Mouse (Mus musculus): ENCODE measurements around the gene Slc39a13. TPM values are rescaled to one million over a fixed set of nuclear protein-coding genes. Genes with fewer than 3 reads are reported as not detected.
A peak's percentile ranks its signal among the peaks of the same experiment; 100 is the strongest.

Slc39a13 gene
- polyA plus RNA-seq, 1 experiment from 2014 or later: 18.9 TPM

DNA sequence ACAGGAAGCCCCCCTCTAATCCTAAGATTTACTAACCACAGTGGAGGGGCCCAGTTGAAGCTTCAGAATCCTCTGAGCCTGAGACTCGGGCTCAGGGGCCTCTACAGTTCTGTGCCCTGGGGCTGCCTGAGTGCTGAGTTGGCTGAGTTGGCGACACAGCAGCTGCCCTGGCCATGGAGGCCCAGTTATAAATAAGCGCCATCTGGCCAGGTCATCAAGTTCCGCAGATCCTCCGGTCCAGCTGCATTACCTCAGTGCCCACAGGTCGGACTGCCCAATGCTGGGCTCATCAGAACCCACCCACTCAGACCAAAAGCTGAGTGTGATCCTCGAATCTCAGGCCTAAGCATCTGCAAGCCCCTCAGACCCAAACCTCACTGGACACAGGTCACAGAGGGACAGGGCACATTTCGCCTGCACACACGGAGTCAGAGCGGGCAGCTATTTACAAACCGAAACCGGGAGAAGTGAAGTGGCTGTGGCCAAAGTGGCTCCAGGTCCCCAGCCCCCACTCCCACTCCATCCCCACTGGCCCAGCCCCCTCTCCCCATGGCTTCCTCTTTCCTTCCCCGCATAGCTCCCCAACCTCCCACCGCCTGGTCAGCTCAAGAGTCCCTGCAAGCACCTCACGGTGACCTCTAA is 14.1 kb upstream of the Slc39a13 start:
- Histone ChIP-seq H3K27ac (ENCODE audit: low read depth, low read length) (no peak overlapping the region), H3K9ac (ENCODE audit: low read length) (no peak overlapping the region)
- ATAC-seq (ENCODE audit: low FRiP score): no peak

DNA sequence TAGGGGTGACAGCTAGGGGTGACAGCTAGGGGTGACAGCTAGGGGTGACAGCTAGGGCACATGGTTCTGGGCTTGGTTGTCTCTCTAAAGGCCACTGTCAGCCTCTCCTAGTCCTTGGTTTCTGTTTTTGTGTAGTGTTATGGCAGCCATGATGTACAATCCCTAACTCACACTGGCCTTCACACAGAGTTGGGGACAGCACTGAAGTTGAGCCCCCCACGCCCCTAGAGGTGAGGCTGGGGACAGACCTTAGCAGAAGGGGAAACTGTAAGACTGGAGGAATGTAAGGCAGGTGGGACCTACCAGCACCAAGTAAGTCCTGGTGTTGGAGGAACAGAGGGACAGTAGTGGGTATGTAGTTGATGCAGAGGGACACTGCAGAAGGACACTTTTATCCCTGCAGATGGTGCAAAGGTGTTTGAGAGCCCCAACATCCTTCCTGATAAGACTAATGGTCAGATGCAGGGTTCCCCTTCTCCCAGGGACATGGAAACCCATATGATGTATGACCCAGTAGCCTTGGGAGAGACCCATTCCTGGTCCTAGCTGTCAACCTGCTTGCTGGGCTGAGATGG is 13.2 kb upstream of the Slc39a13 start:
- WGBS: 50% methylated on average over 1 of the region's 1 CpGs
- no peak overlapping the region for H3K4me2 ChIP-seq
- no peak overlapping the region for H3K9ac ChIP-seq (ENCODE audit: low read length)
- H3K9me3 ChIP-seq (ENCODE audit: control insufficient read depth, low read length): no peaks in the 10 kb centered on the region
- H3K36me3 ChIP-seq (ENCODE audit: control insufficient read depth, insufficient read depth, low read length): no peaks in the 10 kb centered on the region
- H3K4me1 ChIP-seq (ENCODE audit: control insufficient read depth, insufficient read depth, low read length): peaks cover 6% of the 10 kb centered on the region
- no peak overlapping the region for H3K27ac ChIP-seq (ENCODE audit: low read depth, low read length)
- no peak overlapping the region for H3K4me3 ChIP-seq (ENCODE audit: low read depth, low read length)
- no peak for DNase-seq (ENCODE audit: low spot score, missing footprints)
- H3K27me3 ChIP-seq (ENCODE audit: control insufficient read depth, insufficient read depth, low read length): no peaks in the 10 kb centered on the region
- no peak for ATAC-seq (ENCODE audit: low FRiP score)

More for the DNA sequence above, 14.1 kb upstream of the Slc39a13 start:
- Histone ChIP-seq H3K4me1 (ENCODE audit: control insufficient read depth, insufficient read depth, low read length) (no peaks in the 10 kb centered on the region; the same call in 1 of the 2 replicates), H3K4me2 (no peak overlapping the region), H3K36me3 (ENCODE audit: control insufficient read depth, insufficient read depth, low read length) (no peaks in the 10 kb centered on the region), H3K9me3 (ENCODE audit: control insufficient read depth, low read length) (no peaks in the 10 kb centered on the region), H3K4me3 (ENCODE audit: low read depth, low read length) (no peak overlapping the region), H3K27me3 (ENCODE audit: control insufficient read depth, insufficient read depth, low read length) (no peaks in the 10 kb centered on the region)
- WGBS: 89% methylated on average over 15 of the region's 15 CpGs
- no peak for DNase-seq (ENCODE audit: low spot score, missing footprints)

DNA sequence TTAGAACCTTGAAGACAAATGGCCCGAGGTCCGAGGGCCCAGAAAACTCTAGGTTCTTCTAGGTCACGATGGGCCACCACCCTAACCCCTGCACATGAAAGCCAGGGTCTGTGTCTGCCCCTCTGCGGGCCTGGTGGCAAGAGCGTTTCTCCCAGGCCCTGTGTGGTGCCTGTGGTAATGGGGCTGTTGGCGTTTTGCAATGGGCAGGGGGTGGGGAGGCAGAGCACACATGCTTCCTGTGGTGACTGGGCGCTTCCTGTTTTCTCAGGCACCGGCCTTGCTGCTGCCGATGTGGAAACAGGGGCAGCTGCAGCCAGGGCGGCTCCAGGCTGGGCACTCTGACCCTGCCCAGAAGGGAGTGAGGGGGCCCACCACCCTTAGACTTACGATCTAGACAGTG is 12.6 kb upstream of the Slc39a13 start:
- Histone ChIP-seq H3K4me2 (no peak overlapping the region), H3K4me3 (ENCODE audit: low read depth, low read length) (no peak overlapping the region), H3K9ac (ENCODE audit: low read length) (no peak overlapping the region), H3K27ac (ENCODE audit: low read depth, low read length) (no peak overlapping the region), H3K36me3 (ENCODE audit: control insufficient read depth, insufficient read depth, low read length) (no peaks in the 10 kb centered on the region), H3K9me3 (ENCODE audit: control insufficient read depth, low read length) (no peaks in the 10 kb centered on the region), H3K4me1 (ENCODE audit: control insufficient read depth, insufficient read depth, low read length) (peaks cover 6% of the 10 kb centered on the region), H3K27me3 (ENCODE audit: control insufficient read depth, insufficient read depth, low read length) (no peaks in the 10 kb centered on the region)
- WGBS: 72% methylated on average over 11 of the region's 11 CpGs
- ATAC-seq (ENCODE audit: low FRiP score) (no peak), DNase-seq (ENCODE audit: low spot score, missing footprints) (no peak)

- H3K4me1 ChIP-seq (ENCODE audit: control insufficient read depth, insufficient read depth, low read length): peaks cover 6% of the 10 kb centered on the region
- no peak within 1 kb of the TSS for H3K4me2 ChIP-seq
- no peak within 1 kb of the TSS for H3K9ac ChIP-seq (ENCODE audit: low read length)
- no peak for DNase-seq (ENCODE audit: low spot score, missing footprints)
- H3K9me3 ChIP-seq (ENCODE audit: control insufficient read depth, low read length): no peaks in the 10 kb centered on the region
- no peak within 1 kb of the TSS for H3K4me3 ChIP-seq (ENCODE audit: low read depth, low read length)
- no peaks in the 10 kb centered on the region for H3K27me3 ChIP-seq (ENCODE audit: control insufficient read depth, insufficient read depth, low read length)
- no peaks in the 10 kb centered on the region for H3K36me3 ChIP-seq (ENCODE audit: control insufficient read depth, insufficient read depth, low read length)
- ATAC-seq (ENCODE audit: low FRiP score): no peak
- WGBS: 86% methylated on average over 13 of the region's 13 CpGs
- H3K27ac ChIP-seq (ENCODE audit: low read depth, low read length): no peak within 1 kb of the TSS
Measured at GRCm38 (mm10) chr2:91081775-91082695, 11.8 kb upstream of the Slc39a13 start, which contains the start of gene Spi1. Gene Spi1 (plus strand): TSS chr2:91082390.

DNA sequence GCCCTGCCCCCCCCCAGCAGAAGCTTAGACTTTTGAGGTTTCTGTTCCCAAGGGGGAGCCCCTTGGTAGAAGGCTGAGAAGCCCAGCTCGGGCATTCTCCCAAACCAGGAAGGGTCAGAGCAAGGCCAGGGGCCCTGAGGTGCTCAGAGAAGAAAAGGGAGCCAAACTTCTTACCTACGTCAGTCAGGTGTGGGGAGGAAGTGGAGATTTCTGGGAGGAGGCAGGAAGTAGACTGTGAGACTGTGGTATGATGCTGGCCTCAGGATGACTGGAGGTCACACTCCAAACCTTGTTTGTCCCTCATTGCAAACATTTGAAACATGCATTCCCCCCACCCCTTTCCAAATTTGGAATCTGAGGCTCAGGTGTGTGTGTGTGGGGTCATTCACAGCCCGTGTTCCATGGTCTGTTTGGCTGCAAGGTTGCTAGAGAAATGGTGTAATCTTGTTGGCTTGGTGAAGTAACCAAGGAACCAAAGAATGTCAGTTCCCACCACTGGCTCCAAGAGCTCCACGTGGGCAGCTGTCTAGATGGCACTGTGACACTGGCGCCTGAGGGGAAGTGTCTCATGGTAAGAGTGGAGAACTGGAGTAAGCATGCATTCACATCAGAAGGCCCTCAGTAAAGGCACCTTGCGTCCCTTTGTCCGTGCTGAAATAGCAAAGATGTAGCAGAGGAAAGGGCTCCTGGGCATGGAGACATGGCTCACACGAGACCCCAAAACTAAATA is 10.7 kb upstream of the Slc39a13 start:
- no peak overlapping the region for H3K4me3 ChIP-seq (ENCODE audit: low read depth, low read length)
- ATAC-seq (ENCODE audit: low FRiP score) (no peak), DNase-seq (ENCODE audit: low spot score, missing footprints) (no peak)
- no peaks in the 10 kb centered on the region for H3K27me3 ChIP-seq (ENCODE audit: control insufficient read depth, insufficient read depth, low read length)
- H3K4me2 ChIP-seq: no peak overlapping the region
- H3K9me3 ChIP-seq (ENCODE audit: control insufficient read depth, low read length): no peaks in the 10 kb centered on the region
- no peaks in the 10 kb centered on the region for H3K36me3 ChIP-seq (ENCODE audit: control insufficient read depth, insufficient read depth, low read length)
- H3K4me1 ChIP-seq (ENCODE audit: control insufficient read depth, insufficient read depth, low read length): peaks cover 6% of the 10 kb centered on the region
- WGBS: 80% methylated on average over 8 of the region's 8 CpGs
- H3K9ac ChIP-seq (ENCODE audit: low read length): no peak overlapping the region
- H3K27ac ChIP-seq (ENCODE audit: low read depth, low read length): no peak overlapping the region

DNA sequence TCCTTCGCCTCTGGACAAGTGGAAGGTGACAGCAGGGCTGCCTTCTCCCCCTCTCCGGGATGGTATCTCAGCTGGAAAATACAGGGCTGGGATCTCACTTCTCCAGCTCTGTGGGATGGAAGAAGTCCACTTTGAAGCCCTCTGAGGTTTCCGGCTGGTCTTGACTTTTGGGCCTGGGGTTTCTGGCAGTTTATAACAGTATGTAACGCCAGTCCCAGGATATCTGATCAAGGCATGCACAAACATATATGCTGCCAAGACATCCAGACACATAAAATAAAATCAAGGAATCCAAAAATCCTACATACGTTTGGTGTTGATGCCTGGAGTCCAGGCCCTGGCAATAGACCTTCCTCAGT is 8.8 kb upstream of the Slc39a13 start:
- WGBS: 33% methylated on average over 5 of the region's 5 CpGs
- Histone ChIP-seq H3K4me1 (ENCODE audit: control insufficient read depth, insufficient read depth, low read length) (peaks cover 6% of the 10 kb centered on the region), H3K9ac (ENCODE audit: low read length) (peak overlapping the region; percentile 67), H3K9me3 (ENCODE audit: control insufficient read depth, low read length) (no peaks in the 10 kb centered on the region), H3K4me2 (peak overlapping the region; percentile 82), H3K27ac (ENCODE audit: low read depth, low read length) (no peak overlapping the region), H3K27me3 (ENCODE audit: control insufficient read depth, insufficient read depth, low read length) (no peaks in the 10 kb centered on the region), H3K4me3 (ENCODE audit: low read depth, low read length) (peak overlapping the region; percentile 46), H3K36me3 (ENCODE audit: control insufficient read depth, insufficient read depth, low read length) (no peaks in the 10 kb centered on the region)
- ATAC-seq (ENCODE audit: low FRiP score) (no peak), DNase-seq (ENCODE audit: low spot score, missing footprints) (peak; percentile 91)

GRCm38 (mm10) chr2:91078314-91079025 is 8.3 kb upstream of the Slc39a13 start:
- H3K27ac ChIP-seq (ENCODE audit: low read depth, low read length): no peak overlapping the region
- H3K4me2 ChIP-seq: peak overlapping the region; percentile 82
- WGBS: 2% methylated on average over 24 of the region's 36 CpGs
- H3K36me3 ChIP-seq (ENCODE audit: control insufficient read depth, insufficient read depth, low read length): no peaks in the 10 kb centered on the region
- ATAC-seq (ENCODE audit: low FRiP score) (peak; percentile 87), DNase-seq (ENCODE audit: low spot score, missing footprints) (peak; percentile 87)
- peak overlapping the region; percentile 46 for H3K4me3 ChIP-seq (ENCODE audit: low read depth, low read length)
- peaks cover 6% of the 10 kb centered on the region for H3K4me1 ChIP-seq (ENCODE audit: control insufficient read depth, insufficient read depth, low read length)
- H3K9me3 ChIP-seq (ENCODE audit: control insufficient read depth, low read length): no peaks in the 10 kb centered on the region
- no peaks in the 10 kb centered on the region for H3K27me3 ChIP-seq (ENCODE audit: control insufficient read depth, insufficient read depth, low read length)
- peak overlapping the region; percentile 67 for H3K9ac ChIP-seq (ENCODE audit: low read length)

GRCm38 (mm10) chr2:91077957-91078313 is 7.7 kb upstream of the Slc39a13 start:
- ATAC-seq (ENCODE audit: low FRiP score): no peak
- DNase-seq (ENCODE audit: low spot score, missing footprints): no peak
- Histone ChIP-seq H3K4me2 (peak overlapping the region; percentile 82), H3K9me3 (ENCODE audit: control insufficient read depth, low read length) (no peaks in the 10 kb centered on the region), H3K9ac (ENCODE audit: low read length) (peak overlapping the region; percentile 67), H3K27ac (ENCODE audit: low read depth, low read length) (no peak overlapping the region), H3K4me1 (ENCODE audit: control insufficient read depth, insufficient read depth, low read length) (peaks cover 6% of the 10 kb centered on the region), H3K27me3 (ENCODE audit: control insufficient read depth, insufficient read depth, low read length) (no peaks in the 10 kb centered on the region), H3K36me3 (ENCODE audit: control insufficient read depth, insufficient read depth, low read length) (no peaks in the 10 kb centered on the region), H3K4me3 (ENCODE audit: low read depth, low read length) (peak overlapping the region; percentile 46; the same call in 1 of the 2 replicates)
- 21% methylated on average over 12 of the region's 12 CpGs for WGBS
